Mouse (Mus musculus): ENCODE results near the gene Glrx5. TPM values are rescaled to one million over a fixed set of nuclear protein-coding genes. Genes with fewer than 3 reads are reported as not detected.

Gene Glrx5
- total and polyA plus RNA-seq, 3 experiments = 108 to 291 TPM; not detected in 1

DNA sequence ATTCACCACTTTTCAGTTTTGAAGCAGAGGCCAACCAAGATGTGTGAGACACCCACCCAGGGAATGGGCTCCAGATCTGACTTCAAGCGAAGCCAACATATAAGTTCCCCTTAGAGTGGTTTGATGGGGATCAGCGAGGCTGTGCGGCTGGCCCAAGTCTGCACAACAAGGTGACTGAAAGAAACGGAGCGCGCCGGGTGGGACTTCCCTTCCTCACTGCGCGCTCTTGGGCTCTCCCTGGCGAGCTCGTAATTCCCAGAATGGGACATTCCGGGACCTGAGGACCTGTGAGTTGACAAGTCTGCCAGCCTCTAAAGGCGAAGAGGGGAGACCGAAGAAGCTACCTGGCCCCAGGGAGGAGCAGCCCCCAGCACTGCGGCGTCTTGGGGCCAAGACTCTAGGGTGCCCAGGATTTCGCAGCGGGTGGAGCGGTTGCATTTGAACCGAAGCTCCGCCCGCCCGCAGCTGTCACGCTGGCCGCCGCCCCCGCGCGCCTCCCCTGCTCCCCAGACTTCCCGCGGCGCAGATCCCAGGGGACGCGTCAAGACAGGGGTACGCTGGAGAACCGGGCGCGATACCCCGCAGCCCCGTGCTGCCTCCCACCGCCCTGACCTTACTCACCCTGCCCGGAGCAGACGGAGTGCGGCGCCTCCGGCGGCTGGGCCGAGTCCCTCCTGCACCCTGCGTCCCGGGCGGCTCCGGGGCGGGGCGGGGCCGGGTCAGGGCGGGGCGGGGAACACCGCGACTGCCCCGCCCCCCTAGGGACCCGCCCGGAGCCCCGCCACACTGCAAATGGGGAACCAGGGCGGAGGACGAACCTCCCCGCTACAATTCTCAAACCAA is 22.9 kb upstream of the Glrx5 start, which contains the start of gene Syne3:
Syne3 (minus strand) TSS at position 440 of the 843 bp plus-strand sequence.
- TF ChIP-seq POLR2A (IDR thresholded peaks at IDR 0.05; ENCODE audit: control insufficient read depth in 1 of 2, insufficient read depth in 1 of 2, low read depth in 1 of 2, low read length in 2 of 2, poor library complexity in 1 of 2) (peak; percentile 48 to 54; a peak in 3 of 4 replicates), USF1 (IDR thresholded peaks at IDR 0.05; ENCODE audit: low read depth, low read length) (peak; percentile 28; the same call in 1 of the 2 replicates), MXI1 (IDR thresholded peaks at IDR 0.05; ENCODE audit: low read depth, low read length) (peak; percentile 75), POLR2AphosphoS2 (IDR thresholded peaks at IDR 0.05; ENCODE audit: low read length) (peak; percentile 46; the same call in 1 of the 2 replicates), ZMIZ1 (IDR thresholded peaks at IDR 0.05; ENCODE audit: low read depth, low read length) (peak; percentile 6; the same call in 1 of the 2 replicates), TBP (IDR thresholded peaks at IDR 0.05; ENCODE audit: low read depth, low read length) (0 out of 2 replicates have a peak, but pooled peaks have one; percentile 20), NELFE (IDR thresholded peaks at IDR 0.05; ENCODE audit: low read depth, low read length) (peak; percentile 43), SIN3A (IDR thresholded peaks at IDR 0.05; ENCODE audit: low read length) (peak; percentile 77), SMC3 (IDR thresholded peaks at IDR 0.05; ENCODE audit: low read depth, low read length) (no peak), TCF12 (IDR thresholded peaks at IDR 0.05; ENCODE audit: low read depth, low read length) (peak; percentile 34), NRF1 (IDR thresholded peaks at IDR 0.05; ENCODE audit: insufficient read depth, low read depth, low read length, poor library complexity, severe bottlenecking) (0 out of 2 replicates have a peak, but pooled peaks have one; percentile 17), MEF2A (IDR thresholded peaks at IDR 0.05; ENCODE audit: extremely low read depth, insufficient replicate concordance, low read depth, low read length, poor library complexity, severe bottlenecking) (no peak), BHLHE40 (IDR thresholded peaks at IDR 0.05; ENCODE audit: borderline replicate concordance, low read depth, low read length) (no peak), MYB (IDR thresholded peaks at IDR 0.05; ENCODE audit: low read depth, low read length) (no peak), MAX (IDR thresholded peaks at IDR 0.05; ENCODE audit: low read length) (no peak)
- Histone ChIP-seq H3K79me2 (ENCODE audit: control insufficient read depth, insufficient read depth, low read length, poor library complexity) (peaks cover 19% of the 10 kb centered on the region), H3K27me3 (ENCODE audit: control insufficient read depth in 1 of 2, insufficient read depth in 2 of 2, low read length in 2 of 2) (no peaks in the 10 kb centered on the region), H3K27ac (ENCODE audit: control insufficient read depth, low read depth, low read length) (peak within 1 kb of the TSS; percentile 74), H3K9me3 (replicated peaks; ENCODE audit: insufficient read depth, low read length) (no peaks in the 10 kb centered on the region), H3K4me3 (ENCODE audit: control insufficient read depth in 1 of 2, insufficient read depth in 1 of 2, low read depth in 2 of 2, low read length in 2 of 2) (peak within 1 kb of the TSS; percentile 86 to 93), H3K36me3 (ENCODE audit: control insufficient read depth in 1 of 2, insufficient read depth in 2 of 2, low read length in 2 of 2) (peaks cover 0 to 34% of the 10 kb centered on the region in 2 experiments; a peak in 2 of 4 replicates), H3K9ac (ENCODE audit: control insufficient read depth, low read depth, low read length, poor library complexity, severe bottlenecking) (peak within 1 kb of the TSS; percentile 92), H3K4me1 (ENCODE audit: control insufficient read depth in 1 of 2, insufficient read depth in 2 of 2, low read length in 2 of 2) (peaks cover 16 to 51% of the 10 kb centered on the region in 2 experiments)
- peak; percentile 91 for DNase-seq (ENCODE audit: low read depth, low spot score)

DNA sequence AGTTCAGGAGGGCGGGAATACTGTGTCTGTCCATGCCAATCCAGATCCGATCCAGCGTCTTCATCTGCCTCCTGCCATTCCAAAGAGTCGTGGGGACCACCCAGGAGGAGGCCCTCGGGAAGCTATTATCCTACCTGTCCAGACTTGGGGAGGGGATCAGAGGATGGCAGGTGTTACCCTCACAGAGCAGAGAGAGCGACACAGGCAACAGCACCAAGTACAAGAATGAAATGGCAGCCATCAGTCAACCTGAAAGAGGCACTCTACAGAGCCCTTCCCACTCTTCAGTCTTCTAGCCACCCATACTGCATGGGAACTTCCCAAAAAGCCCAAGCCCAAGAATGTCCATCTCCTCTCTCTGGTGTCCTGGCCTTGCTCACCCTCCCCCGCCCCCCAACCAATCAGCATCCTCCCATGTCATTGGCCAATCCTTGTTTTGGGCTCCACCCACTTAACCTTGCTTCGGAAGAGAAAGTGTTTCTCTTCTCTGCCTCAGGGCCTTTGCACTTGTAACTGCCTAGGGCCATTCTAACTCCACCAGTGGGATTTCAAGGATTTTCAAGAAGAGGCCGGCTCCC is 22.2 kb upstream of the Glrx5 start:
- H3K9me3 ChIP-seq (replicated peaks; ENCODE audit: insufficient read depth, low read length) = no peaks in the 10 kb centered on the region
- peak overlapping the region; percentile 50 to 77 for H3K4me3 ChIP-seq (ENCODE audit: control insufficient read depth in 1 of 2, insufficient read depth in 1 of 2, low read depth in 2 of 2, low read length in 2 of 2)
- H3K27me3 ChIP-seq (ENCODE audit: control insufficient read depth in 1 of 2, insufficient read depth in 2 of 2, low read length in 2 of 2) = no peaks in the 10 kb centered on the region
- peak overlapping the region; percentile 43 for H3K9ac ChIP-seq (ENCODE audit: control insufficient read depth, low read depth, low read length, poor library complexity, severe bottlenecking)
- peaks cover 16 to 53% of the 10 kb centered on the region in 2 experiments for H3K4me1 ChIP-seq (ENCODE audit: control insufficient read depth in 1 of 2, insufficient read depth in 2 of 2, low read length in 2 of 2)
- TF ChIP-seq ZMIZ1 (IDR thresholded peaks at IDR 0.05; ENCODE audit: low read depth, low read length) = 0 out of 2 replicates have a peak, but pooled peaks have one; percentile 6
- peak; percentile 65 for TF ChIP-seq MAZ (IDR thresholded peaks at IDR 0.05; ENCODE audit: low read depth, low read length)
- TF ChIP-seq HCFC1 (IDR thresholded peaks at IDR 0.05; ENCODE audit: low read depth, low read length) = peak; percentile 14
- no peak for TF ChIP-seq RCOR1 (IDR thresholded peaks at IDR 0.05; ENCODE audit: low read depth, low read length)
- peaks cover 19% of the 10 kb centered on the region for H3K79me2 ChIP-seq (ENCODE audit: control insufficient read depth, insufficient read depth, low read length, poor library complexity)
- H3K27ac ChIP-seq (ENCODE audit: control insufficient read depth, low read depth, low read length) = peak overlapping the region; percentile 56
- H3K36me3 ChIP-seq (ENCODE audit: control insufficient read depth in 1 of 2, insufficient read depth in 2 of 2, low read length in 2 of 2) = peaks cover 0 to 34% of the 10 kb centered on the region in 2 experiments; a peak in 2 of 4 replicates
- peak; percentile 71 for DNase-seq (ENCODE audit: low read depth, low spot score)
